Mouse (Mus musculus): ENCODE measurements around the gene Rassf2.

Gene Rassf2

GRCm38 (mm10) chr2:132044320-132045274 lies 14.5 kb upstream of the Rassf2 start:
- ChIA-PET POLR2A (interaction anchor here in 3 of 4 experiments (0.5 to 4.8 kb wide), 24 partner anchors 9 to 242 kb away, joined by 3 to 51 read pairs (median 4); partner anchors contain the start of gene Rassf2 (in 2 of the 3)), CTCF (interaction anchor here in 3 of 4 experiments (0.8 to 2.3 kb wide), 6 partner anchors 9 to 224 kb away, joined by 3 to 10 read pairs (median 4); partner anchors contain the start of gene Rassf2 (in 1 of the 3))

GRCm38 (mm10) chr2:132043101-132043621 lies 13.1 kb upstream of the Rassf2 start:
- CTCF ChIA-PET = interaction anchor here in 2 of 4 experiments (0.7 to 2.3 kb wide), 4 partner anchors 13 to 72 kb away, joined by 3 to 10 read pairs (median 3); partner anchors contain the start of gene Rassf2 (in 1 of the 2)
- POLR2A ChIA-PET = interaction anchor here in 3 of 4 experiments (0.8 to 4.8 kb wide), 20 partner anchors 9 to 212 kb away, joined by 3 to 51 read pairs (median 4); partner anchors contain the start of gene Rassf2 (in 3 of the 3)

- ChIA-PET CTCF (interaction anchor here in 1 of 4 experiments (0.6 kb wide), 1 partner anchor 161 kb away, joined by 5 read pairs; no protein-coding TSS in a partner anchor), POLR2A (interaction anchor here in 2 of 4 experiments (1.1 to 2.5 kb wide), 6 partner anchors 10 to 63 kb away, joined by 3 to 12 read pairs (median 4); partner anchors contain the start of gene Rassf2 (in 2 of the 2))
Measured at GRCm38 (mm10) chr2:132039894-132040293, 9.8 kb upstream of the Rassf2 start.

GRCm38 (mm10) chr2:132036326-132036725 lies 6.3 kb upstream of the Rassf2 start:
- ChIA-PET POLR2A (interaction anchor here in 1 of 4 experiments (1.6 kb wide), 1 partner anchor 15 kb away, joined by 5 read pairs; no protein-coding TSS in a partner anchor), CTCF (no interaction called here)

GRCm38 (mm10) chr2:132035470-132035835 lies 5.4 kb upstream of the Rassf2 start:
- CTCF ChIA-PET = interaction anchor here in 2 of 4 experiments (0.6 to 0.7 kb wide), 3 partner anchors 9 to 96 kb away, joined by 3 to 10 read pairs (median 3); no protein-coding TSS in a partner anchor
- POLR2A ChIA-PET = interaction anchor here in 3 of 4 experiments (0.6 to 1.7 kb wide), 10 partner anchors 9 to 531 kb away, joined by 3 to 6 read pairs (median 4); no protein-coding TSS in a partner anchor

- POLR2A ChIA-PET = interaction anchor here in 3 of 4 experiments (0.7 to 1.7 kb wide), 11 partner anchors 8 to 531 kb away, joined by 3 to 6 read pairs (median 4); no protein-coding TSS in a partner anchor
- CTCF ChIA-PET = interaction anchor here in 2 of 4 experiments (0.6 to 0.7 kb wide), 3 partner anchors 10 to 97 kb away, joined by 3 to 10 read pairs (median 3); no protein-coding TSS in a partner anchor
Measured at GRCm38 (mm10) chr2:132034590-132035469, 4.8 kb upstream of the Rassf2 start.

- POLR2A ChIA-PET = interaction anchor here in 1 of 4 experiments (1.4 to 5.4 kb wide), 4 partner anchors 10 to 222 kb away, joined by 4 to 50 read pairs (median 10); no protein-coding TSS in a partner anchor
- CTCF ChIA-PET = interaction anchor here in 1 of 4 experiments (1.3 kb wide), 1 partner anchor 219 kb away, joined by 3 read pairs; no protein-coding TSS in a partner anchor
Measured at GRCm38 (mm10) chr2:132031364-132032095, 1.5 kb upstream of the Rassf2 start.

- POLR2A ChIA-PET = interaction anchor here in 3 of 4 experiments (0.6 to 5.4 kb wide), 43 partner anchors 7 to 255 kb away, joined by 3 to 51 read pairs (median 5); partner anchors contain the start of genes Prn (in 1 of the 3) and Prnp (in 1 of the 3)
- CTCF ChIA-PET = interaction anchor here in 3 of 4 experiments (0.6 to 2.7 kb wide), 13 partner anchors 12 to 732 kb away, joined by 3 to 10 read pairs (median 3); no protein-coding TSS in a partner anchor
Measured at GRCm38 (mm10) chr2:132030418-132031363, 633 bp upstream of the Rassf2 start.

GRCm38 (mm10) chr2:132028894-132029605 lies 1.0 kb downstream of the Rassf2 start:
- CTCF ChIA-PET = interaction anchor here in 3 of 4 experiments (0.5 to 2.7 kb wide), 17 partner anchors 11 to 484 kb away, joined by 3 to 10 read pairs (median 4); no protein-coding TSS in a partner anchor
- POLR2A ChIA-PET = interaction anchor here (0.6 to 5.4 kb wide), 86 partner anchors 8 to 858 kb away, joined by 3 to 51 read pairs (median 4); partner anchors contain the start of genes Cds2 (in 2 of the 4), Pcna (in 1 of the 4), Prn (in 1 of the 4) and Prnp (in 1 of the 4)

- CTCF ChIA-PET = interaction anchor here in 3 of 4 experiments (0.8 to 2.7 kb wide), 4 partner anchors 45 to 207 kb away, joined by 5 to 8 read pairs (median 6); no protein-coding TSS in a partner anchor
- POLR2A ChIA-PET = interaction anchor here in 2 of 4 experiments (0.6 to 5.4 kb wide), 9 partner anchors 8 to 219 kb away, joined by 3 to 51 read pairs (median 4); no protein-coding TSS in a partner anchor
Measured at GRCm38 (mm10) chr2:132028107-132028506, 2.0 kb downstream of the Rassf2 start.

GRCm38 (mm10) chr2:132027366-132027765 lies 2.7 kb downstream of the Rassf2 start:
- ChIA-PET CTCF (no interaction called here), POLR2A (interaction anchor here in 1 of 4 experiments (0.9 to 5.4 kb wide), 3 partner anchors 9 to 22 kb away, joined by 3 to 50 read pairs (median 4); no protein-coding TSS in a partner anchor)

GRCm38 (mm10) chr2:132024028-132024427 lies 6.0 kb downstream of the Rassf2 start:
- POLR2A ChIA-PET = interaction anchor here in 1 of 4 experiments (1.0 kb wide), 1 partner anchor 32 kb away, joined by 3 read pairs; no protein-coding TSS in a partner anchor
- CTCF ChIA-PET = interaction anchor here in 1 of 4 experiments (1.4 kb wide), 1 partner anchor 211 kb away, joined by 3 read pairs; no protein-coding TSS in a partner anchor

- ChIA-PET POLR2A (no interaction called here), CTCF (no interaction called here)
Measured at GRCm38 (mm10) chr2:132022621-132023020, 7.4 kb downstream of the Rassf2 start.

GRCm38 (mm10) chr2:132021616-132022015 lies 8.4 kb downstream of the Rassf2 start:
- CTCF ChIA-PET = no interaction called here
- POLR2A ChIA-PET = interaction anchor here in 2 of 4 experiments (0.7 to 3.5 kb wide), 7 partner anchors 7 to 124 kb away, joined by 3 to 15 read pairs (median 5); partner anchors contain the start of gene Rassf2 (in 2 of the 2)
